Mouse (Mus musculus) layer of hippocampus, postnatal 10 days (tissue): ENCODE results near the gene Igf2bp2. TPM values are rescaled to one million over a fixed set of nuclear protein-coding genes. Genes with fewer than 3 reads are reported as not detected.

ENCODE experiments used
- DNase-seq, 2 experiments: peaks; one replicate each; pipeline ENCODE4 v3.0.0; 2021; ENCODE audit warnings: low spot score in 2 of 2
- total RNA-seq, 2 experiments: library from RNA; stranded (reverse); gene quantifications; 2 replicates each; pipeline ENCODE4 v1.2.3; 2021

Igf2bp2 gene
- total RNA-seq, 2 experiments from 2014 or later = 0.76 to 1.3 TPM

- no peak for DNase-seq
Observed at GRCm38 (mm10) chr16:22109159-22109558, 53.9 kb downstream of the Igf2bp2 start.

DNA sequence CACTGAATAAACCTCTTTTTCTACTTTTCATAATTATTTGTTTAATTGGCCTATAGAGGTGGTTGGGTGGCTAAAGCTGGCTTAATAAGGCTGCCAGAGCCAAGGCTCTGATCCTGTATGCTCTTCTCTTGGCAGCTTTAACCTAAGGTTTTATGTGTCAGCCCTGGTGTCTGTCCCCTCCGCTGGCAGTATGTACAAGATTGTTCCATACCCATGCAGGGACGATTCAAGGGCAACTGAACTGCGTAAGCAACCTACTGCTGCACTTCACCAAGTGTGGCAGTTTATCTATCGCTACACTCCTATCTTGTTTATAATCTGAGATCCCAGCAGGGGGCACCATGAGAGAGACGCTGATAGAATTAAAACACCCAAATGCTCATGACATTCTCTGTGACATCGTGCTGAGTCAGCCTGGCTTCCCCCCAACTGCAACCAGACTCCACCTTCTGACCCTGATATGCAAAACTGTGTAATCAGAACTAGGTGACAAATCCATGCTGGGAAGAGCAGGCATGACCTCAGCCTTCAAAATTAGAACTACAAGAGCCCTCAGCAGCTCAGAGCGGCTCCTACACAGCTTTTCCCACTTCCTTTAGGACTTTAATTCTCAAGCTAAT is 55.1 kb downstream of the Igf2bp2 start:
- DNase-seq = peak; percentile 38 to 57

- no peak for DNase-seq
Observed at GRCm38 (mm10) chr16:22106012-22106584, 57.0 kb downstream of the Igf2bp2 start.

DNA sequence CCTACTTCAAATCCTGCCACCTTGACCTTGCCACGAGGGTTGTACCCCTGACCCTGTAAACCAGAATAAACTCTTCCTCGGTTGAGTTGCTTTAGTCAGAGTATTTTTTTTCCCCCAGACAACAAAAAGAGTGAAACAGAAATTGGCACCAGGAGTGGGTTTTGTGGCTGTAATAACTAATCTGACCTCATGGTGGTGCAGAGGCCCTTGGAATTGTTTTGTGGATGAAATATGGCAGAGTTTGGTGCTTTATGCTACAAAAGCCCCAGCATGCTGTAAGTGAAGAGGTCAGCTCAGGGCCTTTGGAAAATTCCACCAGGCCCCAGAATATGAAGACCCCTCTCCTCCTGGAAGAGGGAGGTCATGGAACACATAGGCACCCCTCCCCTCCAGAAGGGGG is 63.0 kb downstream of the Igf2bp2 start:
- DNase-seq = no peak

GRCm38 (mm10) chr16:22097659-22098058 is 65.4 kb downstream of the Igf2bp2 start:
- DNase-seq = peak in 1 of 2 experiments; percentile 26

DNA sequence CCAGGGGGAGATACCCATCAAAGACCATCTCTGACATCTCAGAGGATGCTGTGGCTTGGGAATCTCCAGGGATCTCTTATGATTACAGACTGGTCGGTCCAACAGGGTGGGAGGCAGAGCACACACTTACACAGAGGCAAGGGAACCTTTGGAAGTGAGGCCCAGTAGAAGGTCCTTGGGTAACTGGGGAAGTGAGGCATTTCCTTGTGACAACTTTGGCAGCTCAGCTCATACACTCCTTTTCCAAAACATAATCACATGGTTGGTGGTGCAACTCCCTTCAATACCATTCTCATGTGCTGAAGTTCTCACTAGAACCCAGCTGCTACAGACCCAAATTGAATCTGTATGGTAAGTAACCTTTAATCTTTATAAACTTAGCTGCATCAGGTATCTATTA is 67.3 kb downstream of the Igf2bp2 start:
- DNase-seq = no peak

DNA sequence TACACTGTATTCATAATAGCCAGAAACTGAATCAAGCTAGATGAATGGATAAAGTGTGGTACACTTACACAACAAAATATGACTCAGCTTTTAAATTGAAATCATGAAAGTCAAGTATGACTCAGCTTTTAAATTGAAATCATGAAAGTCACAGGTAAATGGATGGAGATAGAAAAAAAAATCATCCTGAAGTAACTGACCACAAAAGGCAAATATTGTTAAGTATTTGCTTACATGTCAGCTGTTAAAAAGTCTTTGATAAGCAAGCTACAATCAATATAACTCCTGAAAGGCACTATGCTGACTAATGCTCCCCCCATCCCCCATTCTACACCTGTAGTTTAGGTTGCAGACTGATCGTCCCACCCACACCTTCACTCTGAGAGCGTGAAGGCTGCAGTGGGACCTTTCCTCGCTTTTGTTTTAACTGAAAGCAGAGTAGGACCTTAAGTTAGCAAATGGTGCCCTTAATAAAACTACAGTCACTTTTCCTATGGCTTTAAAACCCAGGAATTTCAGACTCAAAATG is 71.8 kb downstream of the Igf2bp2 start:
- DNase-seq = no peak

- no peak for DNase-seq
Observed at GRCm38 (mm10) chr16:22085411-22085810, 77.7 kb downstream of the Igf2bp2 start.

- DNase-seq = no peak
Observed at GRCm38 (mm10) chr16:22080125-22080710, 82.9 kb downstream of the Igf2bp2 start.

- no peak for DNase-seq
Observed at GRCm38 (mm10) chr16:22076620-22076941, 86.5 kb downstream of the Igf2bp2 start.

- no peak for DNase-seq
Observed at GRCm38 (mm10) chr16:22075829-22076619, 87.1 kb downstream of the Igf2bp2 start.

DNA sequence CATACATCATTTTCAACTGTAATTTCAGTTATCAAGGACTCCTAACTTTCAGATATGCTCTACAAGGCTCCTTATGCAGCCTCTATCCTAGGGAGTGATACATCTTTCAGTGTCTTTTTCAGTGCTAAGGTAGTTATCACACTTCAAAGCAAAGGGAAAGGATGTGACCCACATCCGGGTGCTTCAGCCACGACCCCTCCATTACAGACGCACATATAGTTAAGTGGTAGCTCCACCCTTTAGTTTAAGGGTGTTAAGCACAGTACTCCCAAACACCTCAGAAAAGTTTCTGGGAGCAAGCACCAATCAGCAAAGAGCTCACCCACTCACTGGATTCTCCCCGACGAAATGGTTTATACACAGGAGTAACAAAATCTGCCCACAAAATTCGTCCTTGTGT is 88.0 kb downstream of the Igf2bp2 start:
- DNase-seq = no peak

GRCm38 (mm10) chr16:22071361-22071760 is 91.7 kb downstream of the Igf2bp2 start:
- no peak for DNase-seq

DNA sequence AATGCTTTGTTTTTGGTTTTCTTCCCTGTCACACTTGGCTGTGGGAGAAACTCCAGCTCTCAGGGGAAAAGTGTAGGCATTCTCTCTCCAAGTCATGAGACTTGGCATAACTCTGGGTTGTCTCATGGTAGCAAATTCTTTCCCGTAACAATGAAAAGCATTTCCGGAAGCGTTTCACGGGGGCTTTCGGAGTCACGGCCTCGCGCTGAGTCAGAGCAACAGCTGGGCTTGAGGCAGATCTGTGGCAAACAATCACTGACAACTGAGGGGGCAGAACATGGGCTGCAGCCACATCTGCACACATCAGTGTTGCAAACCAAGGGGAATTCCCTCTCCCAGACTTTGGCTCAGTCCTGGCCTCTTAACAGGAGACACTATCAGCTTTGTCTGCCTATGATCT is 95.7 kb downstream of the Igf2bp2 start:
- no peak for DNase-seq

DNA sequence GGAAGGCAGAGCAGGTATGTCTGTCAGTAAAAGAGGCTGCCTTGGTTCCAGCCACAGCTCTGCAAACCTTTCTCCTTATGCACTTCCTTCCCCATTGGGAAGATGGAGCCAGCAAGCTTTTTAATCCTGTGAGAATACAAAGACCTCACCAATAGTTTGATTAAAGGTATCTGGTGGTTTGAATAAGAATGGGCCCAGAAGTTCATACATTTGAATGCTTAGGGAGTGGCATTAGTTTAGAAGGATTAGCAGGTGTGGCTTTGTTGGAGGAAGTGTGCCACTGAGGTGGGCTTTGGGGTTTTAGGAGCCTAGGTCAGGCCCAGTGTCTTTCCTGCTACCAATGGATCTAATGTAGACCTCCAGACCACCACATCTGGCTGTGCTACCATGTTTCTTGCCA is 97.6 kb downstream of the Igf2bp2 start:
- DNase-seq = no peak

GRCm38 (mm10) chr16:22062284-22062683 is 100.8 kb downstream of the Igf2bp2 start:
- DNase-seq = no peak

GRCm38 (mm10) chr16:22061555-22062160 is 101.4 kb downstream of the Igf2bp2 start:
- no peak for DNase-seq

- no peak for DNase-seq
Observed at GRCm38 (mm10) chr16:22060416-22060815, 102.7 kb downstream of the Igf2bp2 start.

DNA sequence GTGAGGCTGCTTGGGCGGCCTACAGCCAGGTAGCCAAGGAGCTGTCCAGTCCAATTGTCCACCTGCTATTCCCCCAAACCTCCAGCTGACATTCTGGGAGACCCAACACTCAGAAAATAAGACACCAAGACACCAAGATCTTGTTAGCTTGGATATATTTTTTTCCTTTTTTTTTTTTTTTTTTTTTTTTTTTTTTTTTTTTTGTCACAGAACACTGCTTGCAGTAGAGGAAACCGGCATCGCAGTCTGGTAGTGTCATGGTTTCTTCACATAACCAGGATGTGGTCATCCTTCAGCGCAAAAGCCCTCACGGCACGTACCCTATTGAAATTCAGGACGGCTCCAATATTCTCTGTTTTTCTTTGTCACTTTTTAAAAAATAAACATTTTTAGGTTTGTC is 104.2 kb downstream of the Igf2bp2 start:
- no peak for DNase-seq

DNA sequence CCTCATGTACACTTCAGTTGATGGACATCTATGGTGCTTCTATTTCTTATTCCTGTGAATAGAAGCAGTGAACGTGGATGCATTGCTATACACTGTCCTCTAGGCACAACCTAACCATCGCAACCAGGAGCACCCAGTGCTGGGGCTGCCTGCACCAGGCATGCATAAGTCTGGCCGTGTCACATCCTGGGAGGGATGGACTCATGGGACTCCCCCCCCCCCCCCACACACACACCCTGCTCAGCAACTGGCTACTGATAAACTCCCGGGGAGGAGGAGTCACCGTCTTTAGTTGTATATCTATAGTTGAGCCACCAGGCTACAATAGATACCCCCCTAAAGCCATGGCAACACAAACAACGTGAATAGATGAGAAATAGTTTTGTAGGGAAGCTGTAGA is 105.6 kb downstream of the Igf2bp2 start:
- no peak for DNase-seq

GRCm38 (mm10) chr16:22053411-22053810 is 109.7 kb downstream of the Igf2bp2 start:
- no peak for DNase-seq
